In the genomic region with DNA sequence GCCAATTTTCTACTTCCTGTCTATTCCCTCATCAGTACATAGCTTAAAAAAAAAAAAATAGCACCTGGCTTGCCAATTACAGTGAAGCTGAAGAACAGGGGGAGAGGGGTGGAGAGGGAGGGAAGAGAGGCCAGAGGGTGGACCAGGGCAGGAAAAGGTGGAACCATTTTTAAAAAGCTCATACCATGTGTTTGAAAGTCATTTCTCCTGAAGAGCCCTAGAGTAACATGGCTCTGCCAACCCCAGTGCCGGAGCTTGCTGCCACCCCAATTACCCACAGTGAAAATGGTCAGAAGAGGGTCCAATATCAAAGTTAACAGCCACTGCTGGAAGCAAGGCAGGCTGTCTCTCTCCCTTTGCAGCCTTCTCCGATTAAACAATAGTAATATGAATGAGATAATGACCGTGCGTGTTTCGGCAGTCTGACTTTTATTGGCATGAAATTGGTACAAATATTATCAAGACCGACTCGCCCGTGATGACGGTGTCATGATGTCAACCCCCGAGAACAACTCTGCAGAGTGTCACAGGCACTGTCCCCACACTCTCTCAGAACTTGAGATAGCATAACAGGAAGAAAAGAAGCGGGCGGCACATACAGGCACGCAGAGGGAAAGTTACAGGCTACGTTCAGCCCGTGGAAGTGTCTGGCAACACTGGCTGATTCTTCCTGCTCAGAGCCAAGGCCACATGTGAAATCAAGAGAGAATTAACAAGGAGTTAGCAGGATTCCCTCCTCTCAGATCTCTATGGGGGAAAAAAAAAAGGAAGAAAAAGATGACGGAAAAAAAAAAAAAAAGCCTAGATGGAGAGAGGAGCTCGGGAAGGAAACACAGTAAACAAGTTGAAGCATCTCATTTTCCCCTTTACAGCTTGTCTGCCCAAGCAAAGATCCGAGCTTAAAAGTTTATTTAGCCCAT, we compare ENCODE assay signal across 8 mouse cellular contexts.
DNase-seq lines count a peak whose midpoint lies in the region; ATAC-seq and TF ChIP-seq lines count a peak whose summit lies in the region.

No protein-coding gene starts in this region.

- no peak for ATAC-seq in hindbrain, postnatal 0 days
- ATAC-seq in liver, postnatal 0 days = peak; percentile 73
- peak; percentile 40; the same call in 1 of the 2 replicates for ATAC-seq in neutrophil, adult 5-6 weeks (ENCODE audit: extremely low read depth, insufficient number of reproducible peaks, low FRiP score, poor library complexity, severe bottlenecking)

- H3K36me3 ChIP-seq in hindbrain, postnatal 0 days (ENCODE audit: insufficient read depth, low read length) = no peaks in the 10 kb centered on the region
- H3K36me3 ChIP-seq in liver, postnatal 0 days (replicated peaks; ENCODE audit: insufficient read depth, low read length) = no peaks in the 10 kb centered on the region

- no peak for TF ChIP-seq CTCF in gastrocnemius, adult 2 months (IDR thresholded peaks at IDR 0.05)
- TF ChIP-seq CTCF in hindbrain, postnatal 0 days (IDR thresholded peaks at IDR 0.05; ENCODE audit: low read depth) = no peak
- no peak for TF ChIP-seq CTCF in liver, postnatal 0 days (IDR thresholded peaks at IDR 0.05; ENCODE audit: low read depth)

- peak overlapping the region; percentile 38 for H3K4me2 ChIP-seq in hindbrain, postnatal 0 days (ENCODE audit: low read depth, low read length)
- peak overlapping the region; percentile 73 for H3K4me2 ChIP-seq in liver, postnatal 0 days (ENCODE audit: low read depth, low read length)

- H3K9ac ChIP-seq in hindbrain, postnatal 0 days (replicated peaks; ENCODE audit: low read length) = peak overlapping the region; percentile 0; the same call in 1 of the 2 replicates
- peak overlapping the region; percentile 68 for H3K9ac ChIP-seq in liver, postnatal 0 days (replicated peaks)

- DNase-seq in B cell, adult 2 months = peak; percentile 62 to 67
- peak; percentile 87 for DNase-seq in T-cell, adult 2 months (ENCODE audit: low spot score)
- DNase-seq in gastrocnemius, adult 2 months = peak; percentile 45
- DNase-seq in hindbrain, postnatal 0 days (ENCODE audit: low spot score) = peak; percentile 31
- peak; percentile 34 for DNase-seq in liver, postnatal 0 days
- no peak for DNase-seq in frontal cortex, postnatal 10 days (ENCODE audit: low spot score in 2 of 2)
- no peak for DNase-seq in testis, postnatal 14 days (ENCODE audit: low spot score)

- no peak for TF ChIP-seq EP300 in liver, postnatal 0 days (IDR thresholded peaks at IDR 0.05; ENCODE audit: low read depth)

- H3K27ac ChIP-seq in gastrocnemius, adult 2 months = peak overlapping the region; percentile 86
- peak overlapping the region; percentile 45; the same call in 1 of the 2 replicates for H3K27ac ChIP-seq in hindbrain, postnatal 0 days
- peak overlapping the region; percentile 75 for H3K27ac ChIP-seq in liver, postnatal 0 days (ENCODE audit: low read depth)

- 22% methylated on average over 18 of the region's 18 CpGs for WGBS in hindbrain, postnatal 0 days
- WGBS in liver, postnatal 0 days (ENCODE audit: insufficient replicate concordance) = 12% methylated on average over 18 of the region's 18 CpGs

- no peaks in the 10 kb centered on the region for H3K4me1 ChIP-seq in hindbrain, postnatal 0 days (ENCODE audit: insufficient read depth, low read length)
- H3K4me1 ChIP-seq in liver, postnatal 0 days (ENCODE audit: insufficient read depth) = peaks cover 29% of the 10 kb centered on the region

- intact Hi-C loops in gastrocnemius, adult 2 months (cut with DNase I) = no loop called here

- no peaks in the 10 kb centered on the region for H3K9me3 ChIP-seq in hindbrain, postnatal 0 days (ENCODE audit: low read length)
- no peaks in the 10 kb centered on the region for H3K9me3 ChIP-seq in liver, postnatal 0 days (ENCODE audit: low read length)

- peak overlapping the region; percentile 67 for H3K4me3 ChIP-seq in gastrocnemius, adult 2 months
- H3K4me3 ChIP-seq in hindbrain, postnatal 0 days (ENCODE audit: low read length) = peak overlapping the region; percentile 19
- H3K4me3 ChIP-seq in liver, postnatal 0 days (ENCODE audit: low read depth, low read length) = peak overlapping the region; percentile 45

- no peaks in the 10 kb centered on the region for H3K27me3 ChIP-seq in hindbrain, postnatal 0 days (ENCODE audit: insufficient read depth, low read length)
- no peaks in the 10 kb centered on the region for H3K27me3 ChIP-seq in liver, postnatal 0 days (ENCODE audit: insufficient read depth, low read length)

Comparison
In these comparisons a context has a peak if more than half of its experiments do, and no peak if none do; other contexts are left out.
1. DNase-seq: peak in B cell, adult 2 months (2 of 2), T-cell, adult 2 months (single experiment), gastrocnemius, adult 2 months (single experiment), hindbrain, postnatal 0 days (single experiment) and liver, postnatal 0 days (single experiment); none in frontal cortex, postnatal 10 days (0 of 2) and testis, postnatal 14 days (single experiment).
2. Peak in every context shown above with its lines, with median percentiles within 50 percentile points of each other: H3K27ac ChIP-seq and H3K4me3 ChIP-seq.